Mouse (Mus musculus) liver, embryonic 16.5 days (tissue): ENCODE measurements around the gene Ephb3. TPM values are rescaled to one million over a fixed set of nuclear protein-coding genes. Genes with fewer than 3 reads are reported as not detected.

Source experiments
- ATAC-seq: fragments of 200-750 bp; cut with Nextera tagmentation; 2 replicates; pipeline ENCODE4 v1.8.0; 2017; ENCODE audit warnings: low read depth, mild to moderate bottlenecking, moderate number of reproducible peaks, moderate library complexity
- H3K27ac ChIP-seq: fragments of 300-500 bp; sonication (generic); 2 replicates; pipeline ENCODE4 v1.5.1; 2014; ENCODE audit warnings: mild to moderate bottlenecking, low read length
- H3K27me3 ChIP-seq: fragments of 300-500 bp; sonication (generic); 2 replicates; pipeline ENCODE4 v1.6.1; 2014; ENCODE audit warnings: low read depth, low read length, mixed read lengths; ENCODE audit not compliant: control insufficient read depth, insufficient read depth
- H3K36me3 ChIP-seq: fragments of 300-500 bp; sonication (generic); 2 replicates; pipeline ENCODE4 v1.6.1; 2014; ENCODE audit warnings: mild to moderate bottlenecking; ENCODE audit not compliant: control insufficient read depth, insufficient read depth
- H3K4me1 ChIP-seq: fragments of 300-500 bp; sonication (generic); 2 replicates; pipeline ENCODE4 v1.6.1; 2014; ENCODE audit warnings: low read depth, low read length, mixed read lengths; ENCODE audit not compliant: control insufficient read depth
- H3K4me2 ChIP-seq: fragments of 300-500 bp; sonication (generic); 2 replicates; pipeline ENCODE4 v1.6.1; 2014; ENCODE audit warnings: low read depth, low read length, mixed read lengths
- H3K4me3 ChIP-seq: fragments of 300-500 bp; sonication (generic); 2 replicates; pipeline ENCODE4 v1.5.1; 2014; ENCODE audit warnings: low read depth, mild to moderate bottlenecking, low read length
- H3K9ac ChIP-seq: fragments of 300-500 bp; sonication (generic); 2 replicates; pipeline ENCODE4 v1.6.1; 2014; ENCODE audit warnings: low read depth, low read length
- H3K9me3 ChIP-seq: fragments of 300-500 bp; sonication (generic); replicated peaks from 2 replicates; pipeline ENCODE4 v1.6.1; 2016; ENCODE audit warnings: low read length; ENCODE audit not compliant: control insufficient read depth
- WGBS: fragments of 180-500 bp; shearing (Covaris S2); extraction: QIAGEN DNeasy Blood & Tissue Kit; methylation state at CpG from one replicate; pipeline ENCODE4 v1.1.7; 2014; ENCODE audit not compliant: insufficient replicate concordance; 5-methylcytosine and 5-hydroxymethylcytosine counted together
- polyA plus RNA-seq: library from polyadenylated mRNA; unstranded; fragments of >200 nt; fragmentation: Nextera tagmentation; extraction: Ambion mirVana; gene quantifications from 2 replicates; pipeline ENCODE4 v1.2.1, GENCODE M21; 2015

Gene Ephb3
- polyA plus RNA-seq, 1 experiment from 2014 or later = 0.58 TPM

GRCm38 (mm10) chr16:21198529-21198928, 6.0 kb upstream of the Ephb3 start:
- Histone ChIP-seq H3K27me3 (peaks cover 7% of the 10 kb centered on the region), H3K9me3 (no peaks in the 10 kb centered on the region), H3K36me3 (no peaks in the 10 kb centered on the region), H3K4me3 (no peak overlapping the region), H3K9ac (no peak overlapping the region), H3K4me2 (no peak overlapping the region), H3K27ac (no peak overlapping the region), H3K4me1 (no peaks in the 10 kb centered on the region)
- WGBS = 4% methylated on average over 1 of the region's 1 CpGs
- no peak for ATAC-seq

DNA sequence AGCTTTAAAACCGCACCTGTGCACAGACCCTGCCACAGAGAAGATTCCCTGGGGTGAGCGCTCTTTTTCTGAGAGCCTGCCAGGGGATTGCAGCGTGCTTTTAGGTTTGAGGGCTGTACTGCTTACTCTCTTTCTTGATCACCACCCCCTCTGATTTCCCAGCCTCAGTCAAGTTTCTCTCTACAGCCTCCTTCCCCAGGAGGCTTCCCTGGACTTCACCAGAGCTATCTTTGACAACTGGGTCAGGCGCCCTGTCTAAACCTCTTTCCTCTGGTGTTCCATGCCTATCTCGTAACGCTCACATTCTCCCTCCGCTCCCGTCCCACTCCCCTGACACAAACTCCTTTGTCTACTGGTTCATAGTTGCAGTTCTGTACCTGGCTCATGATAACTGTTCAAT, 5.1 kb upstream of the Ephb3 start:
- Histone ChIP-seq H3K4me1 (no peaks in the 10 kb centered on the region; the same call in 1 of the 2 replicates), H3K4me3 (no peak overlapping the region), H3K4me2 (no peak overlapping the region), H3K27me3 (peaks cover 15% of the 10 kb centered on the region), H3K27ac (no peak overlapping the region), H3K9ac (no peak overlapping the region), H3K9me3 (no peaks in the 10 kb centered on the region), H3K36me3 (no peaks in the 10 kb centered on the region)
- WGBS = 64% methylated on average over 8 of the region's 8 CpGs
- no peak for ATAC-seq

DNA sequence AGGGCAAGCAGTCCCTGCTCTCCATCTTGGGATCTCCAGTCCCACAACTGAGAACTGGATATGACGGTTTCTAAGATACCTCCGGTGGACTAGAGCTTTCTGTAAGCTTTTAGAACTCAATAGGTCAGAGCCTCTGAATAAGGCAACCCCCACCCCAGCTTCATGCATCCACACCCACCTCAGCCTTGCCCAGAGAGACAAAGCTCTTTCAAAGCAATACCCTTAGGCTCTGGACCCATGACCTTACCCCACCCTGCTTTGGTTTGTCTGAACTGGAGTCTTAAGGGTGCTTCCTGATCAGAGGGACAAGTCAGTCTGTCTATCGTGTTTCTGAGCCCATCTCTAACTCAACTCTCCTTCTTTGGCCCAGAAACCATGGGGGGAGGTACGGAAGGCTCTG, 1.8 kb upstream of the Ephb3 start:
- WGBS = 67% methylated on average over 4 of the region's 4 CpGs
- H3K4me1 ChIP-seq = no peaks in the 10 kb centered on the region; the same call in 1 of the 2 replicates
- H3K36me3 ChIP-seq = no peaks in the 10 kb centered on the region
- no peaks in the 10 kb centered on the region for H3K9me3 ChIP-seq
- no peak overlapping the region for H3K4me2 ChIP-seq
- no peak overlapping the region for H3K9ac ChIP-seq
- H3K4me3 ChIP-seq = no peak overlapping the region
- no peak overlapping the region for H3K27ac ChIP-seq
- ATAC-seq = no peak
- H3K27me3 ChIP-seq = peaks cover 48% of the 10 kb centered on the region

DNA sequence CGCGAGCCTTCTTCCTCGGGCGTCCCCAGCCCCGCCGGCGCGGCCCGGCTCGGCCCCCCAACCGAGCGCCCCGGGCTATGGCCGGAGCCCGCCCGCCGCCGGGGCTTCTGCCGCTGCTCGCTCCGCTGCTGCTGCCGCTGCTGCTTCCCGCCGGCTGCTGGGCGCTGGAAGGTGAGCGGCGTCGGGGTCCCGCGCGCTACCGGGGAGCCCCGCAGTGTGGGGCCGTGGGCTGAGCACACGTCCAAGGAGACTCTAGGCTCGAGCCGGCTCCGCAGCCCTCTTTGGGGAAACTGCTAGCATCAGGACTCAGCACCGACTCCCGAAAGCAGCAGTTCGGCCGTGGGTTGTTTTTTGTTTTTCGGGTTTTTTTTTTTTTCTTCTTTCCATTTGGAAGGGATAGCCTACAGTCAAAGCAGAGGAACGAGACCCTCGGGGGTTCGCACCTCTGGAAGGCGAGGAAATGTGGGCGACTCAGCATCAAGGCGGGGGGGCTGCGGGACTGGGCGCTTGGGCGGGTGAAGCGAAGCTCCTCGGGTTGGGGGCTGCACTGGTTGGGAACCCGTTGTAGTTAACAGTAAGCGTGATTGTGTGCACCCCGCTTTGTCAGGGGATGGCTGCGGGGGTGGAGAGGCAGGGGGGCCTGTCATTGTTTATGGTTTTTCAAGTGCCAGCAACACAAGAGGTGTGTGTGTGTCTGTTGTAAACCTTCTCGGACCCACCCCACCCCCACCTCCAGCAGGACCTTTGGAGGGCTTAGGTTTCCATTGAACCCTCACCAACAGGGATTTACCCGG, 735 bp downstream of the Ephb3 start:
- peak overlapping the region; percentile 62 for H3K4me2 ChIP-seq
- H3K4me3 ChIP-seq = peak overlapping the region; percentile 52
- H3K4me1 ChIP-seq = no peaks in the 10 kb centered on the region; the same call in 1 of the 2 replicates
- 2% methylated on average over 55 of the region's 60 CpGs for WGBS
- no peak for ATAC-seq
- H3K27ac ChIP-seq = no peak overlapping the region
- H3K27me3 ChIP-seq = peaks cover 63% of the 10 kb centered on the region
- no peaks in the 10 kb centered on the region for H3K36me3 ChIP-seq
- H3K9me3 ChIP-seq = no peaks in the 10 kb centered on the region
- peak overlapping the region; percentile 42 for H3K9ac ChIP-seq

DNA sequence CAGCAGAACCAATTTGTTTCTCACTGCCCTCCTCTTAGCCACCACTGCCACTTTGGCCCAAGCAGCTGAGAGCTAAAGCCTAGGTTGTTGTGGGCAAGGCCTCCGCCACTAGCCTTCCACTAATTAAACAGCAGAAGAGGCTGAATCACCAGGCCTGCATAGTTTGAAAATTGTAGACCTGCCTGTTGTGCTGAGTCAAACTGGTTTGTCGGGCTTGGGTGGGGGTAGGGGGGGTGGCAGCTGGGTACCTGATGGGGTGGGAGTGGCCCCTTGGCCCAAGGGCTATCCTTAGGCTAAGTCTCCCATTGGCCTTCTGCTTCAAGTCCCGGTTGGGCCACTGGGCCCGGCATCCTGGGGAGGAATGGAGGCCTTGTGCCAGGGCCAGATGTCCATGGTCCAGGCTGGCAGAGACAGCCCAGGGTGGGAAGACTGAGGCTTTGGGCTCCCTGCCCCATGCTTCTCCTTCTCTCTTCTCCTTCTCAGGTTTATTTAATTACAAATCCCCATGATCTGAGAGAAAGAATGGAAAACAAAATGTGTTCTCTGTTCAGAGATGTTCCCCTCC, 3.5 kb downstream of the Ephb3 start:
- H3K9ac ChIP-seq = no peak overlapping the region
- no peaks in the 10 kb centered on the region for H3K9me3 ChIP-seq
- no peak overlapping the region for H3K4me3 ChIP-seq
- no peaks in the 10 kb centered on the region for H3K36me3 ChIP-seq
- H3K27ac ChIP-seq = no peak overlapping the region
- H3K4me1 ChIP-seq = no peaks in the 10 kb centered on the region; the same call in 1 of the 2 replicates
- ATAC-seq = no peak
- no peak overlapping the region for H3K4me2 ChIP-seq
- peaks cover 83% of the 10 kb centered on the region for H3K27me3 ChIP-seq
- WGBS = 62% methylated on average over 4 of the region's 4 CpGs

DNA sequence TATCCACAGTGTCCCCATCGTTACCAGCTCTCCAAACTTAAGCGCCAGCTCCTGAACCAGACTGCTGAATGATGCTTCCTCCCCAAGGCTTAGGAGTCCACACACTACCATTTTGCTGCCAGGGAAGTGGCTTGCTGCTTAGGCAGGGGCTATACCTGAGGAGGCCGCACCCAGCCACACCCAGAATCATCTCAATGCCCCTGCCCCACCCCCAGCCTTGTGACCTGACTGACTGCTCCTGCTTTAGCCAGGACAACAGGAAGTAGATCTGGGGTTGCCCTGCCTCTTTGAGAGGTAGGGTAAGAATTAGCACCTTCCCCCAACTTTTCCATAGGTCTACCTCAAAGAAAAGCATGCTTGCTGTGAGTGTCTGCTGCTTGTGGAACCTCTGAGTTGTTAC, 4.7 kb downstream of the Ephb3 start:
- Histone ChIP-seq H3K36me3 (no peaks in the 10 kb centered on the region), H3K4me3 (no peak overlapping the region), H3K27ac (no peak overlapping the region), H3K4me2 (no peak overlapping the region), H3K27me3 (peaks cover 71% of the 10 kb centered on the region), H3K9me3 (no peaks in the 10 kb centered on the region), H3K4me1 (no peaks in the 10 kb centered on the region; the same call in 1 of the 2 replicates), H3K9ac (no peak overlapping the region)
- WGBS = 68% methylated on average over 3 of the region's 3 CpGs
- no peak for ATAC-seq

DNA sequence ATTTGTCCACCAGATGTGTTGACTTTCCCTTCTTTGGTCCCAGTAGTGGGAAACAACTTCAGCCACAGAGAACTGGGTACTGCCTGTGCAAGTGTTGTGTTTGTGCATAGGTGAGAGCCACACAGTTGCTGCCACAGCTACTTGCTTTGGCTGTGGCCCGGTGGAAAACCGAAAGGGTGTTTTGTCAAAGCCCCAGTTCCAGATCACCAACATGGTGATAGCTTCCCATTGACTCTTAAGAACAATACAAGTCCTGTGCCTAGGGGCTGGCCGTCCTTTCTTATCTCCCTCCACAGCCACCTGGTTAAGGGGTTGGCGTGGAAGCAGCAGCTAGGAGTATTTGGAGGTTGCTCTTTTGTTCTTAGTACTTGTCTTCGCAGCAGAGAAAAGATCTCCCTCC, 5.6 kb downstream of the Ephb3 start:
- Histone ChIP-seq H3K36me3 (no peaks in the 10 kb centered on the region), H3K4me3 (no peak overlapping the region), H3K27me3 (peaks cover 62% of the 10 kb centered on the region), H3K9ac (no peak overlapping the region), H3K9me3 (no peaks in the 10 kb centered on the region), H3K4me2 (no peak overlapping the region), H3K27ac (no peak overlapping the region), H3K4me1 (no peaks in the 10 kb centered on the region; the same call in 1 of the 2 replicates)
- ATAC-seq = no peak
- 23% methylated on average over 5 of the region's 5 CpGs for WGBS

- peak; percentile 43 for ATAC-seq
- H3K27ac ChIP-seq = no peak overlapping the region
- 3% methylated on average over 25 of the region's 25 CpGs for WGBS
- peak overlapping the region; percentile 27 for H3K4me3 ChIP-seq
- peak overlapping the region; percentile 48 for H3K4me2 ChIP-seq
- no peaks in the 10 kb centered on the region for H3K4me1 ChIP-seq
- H3K27me3 ChIP-seq = peaks cover 56% of the 10 kb centered on the region
- no peaks in the 10 kb centered on the region for H3K9me3 ChIP-seq
- H3K9ac ChIP-seq = no peak overlapping the region
- no peaks in the 10 kb centered on the region for H3K36me3 ChIP-seq
Measured at GRCm38 (mm10) chr16:21210667-21211338, 6.2 kb downstream of the Ephb3 start.

- Histone ChIP-seq H3K4me3 (no peak overlapping the region), H3K4me1 (no peaks in the 10 kb centered on the region)
- ATAC-seq = no peak
Measured at GRCm38 (mm10) chr16:21211501-21211900, 6.9 kb downstream of the Ephb3 start.

More at GRCm38 (mm10) chr16:21211501-21211900, 6.9 kb downstream of the Ephb3 start:
- Histone ChIP-seq H3K27ac (no peak overlapping the region), H3K27me3 (peaks cover 49% of the 10 kb centered on the region), H3K4me2 (peak overlapping the region; percentile 48; the same call in 1 of the 2 replicates), H3K36me3 (no peaks in the 10 kb centered on the region), H3K9me3 (no peaks in the 10 kb centered on the region), H3K9ac (no peak overlapping the region)
- 46% methylated on average over 4 of the region's 4 CpGs for WGBS
